8 mouse cellular contexts compared by ENCODE assay signal in the genomic region with DNA sequence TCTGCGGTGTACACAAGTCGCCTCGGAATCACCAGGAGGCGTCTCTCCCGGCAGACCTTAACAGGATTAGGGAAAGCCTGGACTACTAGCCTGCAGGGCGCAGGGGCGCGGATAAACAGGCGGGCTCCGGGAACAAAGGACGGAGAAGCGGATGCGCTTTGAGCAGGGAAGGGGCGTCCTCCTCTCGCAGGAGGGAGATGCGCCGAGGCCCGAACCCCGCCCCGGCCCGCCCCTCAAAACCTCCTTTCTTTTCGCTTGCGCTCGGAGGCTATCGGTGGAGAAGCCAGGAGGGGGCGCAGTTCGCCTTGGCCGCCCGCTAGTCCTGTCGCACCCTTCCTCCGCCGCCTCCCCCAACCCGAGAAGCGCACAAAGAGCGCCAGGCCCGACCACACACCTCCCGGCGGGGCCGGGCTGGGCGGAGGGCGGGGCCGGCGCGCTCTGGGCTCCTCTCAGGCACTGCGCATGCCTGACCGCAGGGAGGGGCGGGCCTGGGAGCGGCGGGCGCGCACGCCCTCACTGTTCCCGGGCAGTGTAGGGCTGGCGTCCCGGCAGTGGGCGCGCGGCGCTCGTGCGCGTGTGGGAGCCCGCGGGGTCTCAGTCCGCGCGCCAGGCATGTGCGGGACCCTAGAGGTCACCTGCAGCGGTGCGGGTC. TPM values are rescaled to one million over a fixed set of nuclear protein-coding genes. Genes with fewer than 3 reads are reported as not detected.
DNase-seq lines count a peak whose midpoint lies in the region; TF ChIP-seq lines count a peak whose summit lies in the region.

No protein-coding gene starts in this region.

- H3K27me3 ChIP-seq in megakaryocyte, embryonic 14.5 days (replicated peaks) = peaks cover 18% of the 10 kb centered on the region

- peak overlapping the region; percentile 69 for H3K4me3 ChIP-seq in cortical plate, adult 2 months (ENCODE audit: insufficient read depth, low read length)
- peak overlapping the region; percentile 99 for H3K4me3 ChIP-seq in megakaryocyte, embryonic 14.5 days (replicated peaks)

- peaks cover 13% of the 10 kb centered on the region for H3K9me3 ChIP-seq in megakaryocyte, embryonic 14.5 days

- peak; percentile 44; the same call in 1 of the 2 replicates for TF ChIP-seq CTCF in cortical plate, adult 2 months (IDR thresholded peaks at IDR 0.05; ENCODE audit: extremely low read depth, insufficient read depth, low read length)

- TF ChIP-seq POLR2A in cortical plate, adult 2 months (IDR thresholded peaks at IDR 0.05; ENCODE audit: extremely low read depth, insufficient read depth, low read length) = peak; percentile 52; the same call in 1 of the 2 replicates

- peaks cover 16% of the 10 kb centered on the region for H3K36me3 ChIP-seq in megakaryocyte, embryonic 14.5 days (replicated peaks; ENCODE audit: low read length)

- peak; percentile 86 for DNase-seq in adipocyte (ENCODE audit: low spot score)
- DNase-seq in gastrocnemius, adult 8-10 months (ENCODE audit: low spot score in 2 of 2) = peak; percentile 92 to 95
- DNase-seq in induced T-regulatory cell, adult 2 months (ENCODE audit: low read depth) = peak; percentile 99
- DNase-seq in left cerebral cortex, adult 9 months (ENCODE audit: low spot score in 2 of 2) = peak; percentile 95 to 98
- peak; percentile 97 to 98 for DNase-seq in right cerebral cortex, adult 2 months (ENCODE audit: low spot score in 2 of 2)
- DNase-seq in urinary bladder, postnatal 10 days (ENCODE audit: low spot score) = peak; percentile 85

- H3K4me1 ChIP-seq in cortical plate, adult 2 months (ENCODE audit: control insufficient read depth, insufficient read depth, low read length) = no peaks in the 10 kb centered on the region
- peaks cover 35% of the 10 kb centered on the region for H3K4me1 ChIP-seq in megakaryocyte, embryonic 14.5 days

- H3K27ac ChIP-seq in cortical plate, adult 2 months (ENCODE audit: insufficient read depth, low read length) = peak overlapping the region; percentile 99

RNA-seq across cellular contexts. Expression of gene Mex3b, which starts 1.2 kb away (rescaled TPM):
- polyA plus RNA-seq in cortical plate, adult 2 months (2012; rRNA removed) = 20.6 and 22.6 TPM in 2 replicates
- total RNA-seq in gastrocnemius, adult 8-10 months (2022) = under 1 TPM; 0.11 to 0.25 (median 0.19) TPM
- polyA plus RNA-seq in megakaryocyte, embryonic 14.5 days (2012; ENCODE audit: insufficient read depth, low replicate concordance) = 1.7 and 1.8 TPM in 2 replicates

Comparison
In these comparisons a context has a peak if more than half of its experiments do, and no peak if none do; other contexts are left out.
1. Peak in every context shown above with its lines: DNase-seq, H3K4me3 ChIP-seq and H3K27ac ChIP-seq.